Mouse (Mus musculus): ENCODE measurements around the gene Sst. TPM values are rescaled to one million over a fixed set of nuclear protein-coding genes. Genes with fewer than 3 reads are reported as not detected.

Gene Sst
- 278 TPM in 2 replicates for polyA plus RNA-seq (2014; fragmentation: Nextera tagmentation; extraction: Ambion mirVana)

- no peaks in the 10 kb centered on the region for H3K36me3 ChIP-seq (replicated peaks; ENCODE audit: control insufficient read depth, insufficient read depth)
- peak within 1 kb of the TSS; percentile 56 for H3K9ac ChIP-seq
- peak within 1 kb of the TSS; percentile 55 for H3K4me2 ChIP-seq (replicated peaks)
- peak within 1 kb of the TSS; percentile 34 for H3K4me3 ChIP-seq (replicated peaks; ENCODE audit: low read length)
- H3K27me3 ChIP-seq (ENCODE audit: control insufficient read depth, insufficient read depth, low read length) = peaks cover 29% of the 10 kb centered on the region
- WGBS = 4% methylated on average over 26 of the region's 26 CpGs
- H3K4me1 ChIP-seq (replicated peaks; ENCODE audit: control insufficient read depth, insufficient read depth, low read length) = peaks cover 10% of the 10 kb centered on the region; the same call in 1 of the 2 replicates
- H3K9me3 ChIP-seq (ENCODE audit: control insufficient read depth, low read length) = no peaks in the 10 kb centered on the region
- peak within 1 kb of the TSS; percentile 51 for H3K27ac ChIP-seq
- 0 out of 2 replicates have a peak, but pooled peaks have one; percentile 43 for ATAC-seq (ENCODE audit: low FRiP score)
- DNase-seq (ENCODE audit: low spot score) = peak; percentile 38
Observed at GRCm38 (mm10) chr16:23890636-23891035, at the start of gene Sst. Gene Sst, minus strand, starts transcription at chr16:23890958.

DNA sequence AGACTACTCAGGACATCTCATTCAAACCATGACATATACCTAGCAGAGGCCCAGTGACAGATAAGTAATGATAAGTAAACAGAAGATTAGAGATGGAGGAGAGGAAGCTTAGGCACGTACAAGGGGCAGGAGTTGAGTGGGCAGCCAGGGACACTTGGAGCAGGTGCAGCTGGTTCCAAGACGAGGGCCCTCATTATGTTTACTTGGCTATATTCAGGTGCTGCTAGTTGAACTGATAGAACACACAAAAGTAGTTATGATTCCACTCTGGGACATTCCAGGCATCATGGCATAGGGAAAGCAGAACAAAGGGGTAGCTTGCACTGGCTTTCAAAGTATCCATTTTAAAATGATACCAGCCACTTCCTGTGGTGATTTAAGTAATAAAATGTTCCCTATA, 43.6 kb upstream of the Sst start:
- no peaks in the 10 kb centered on the region for H3K4me1 ChIP-seq (replicated peaks; ENCODE audit: control insufficient read depth, insufficient read depth, low read length)
- WGBS = 85% methylated on average over 2 of the region's 2 CpGs
- ATAC-seq (ENCODE audit: low FRiP score) (no peak), DNase-seq (ENCODE audit: low spot score) (no peak)
- no peaks in the 10 kb centered on the region for H3K36me3 ChIP-seq (replicated peaks; ENCODE audit: control insufficient read depth, insufficient read depth)
- no peak overlapping the region for H3K4me2 ChIP-seq (replicated peaks)
- H3K4me3 ChIP-seq (replicated peaks; ENCODE audit: low read length) = no peak overlapping the region
- no peaks in the 10 kb centered on the region for H3K9me3 ChIP-seq (ENCODE audit: control insufficient read depth, low read length)
- H3K27me3 ChIP-seq (ENCODE audit: control insufficient read depth, insufficient read depth, low read length) = no peaks in the 10 kb centered on the region
- H3K9ac ChIP-seq = no peak overlapping the region
- no peak overlapping the region for H3K27ac ChIP-seq

DNA sequence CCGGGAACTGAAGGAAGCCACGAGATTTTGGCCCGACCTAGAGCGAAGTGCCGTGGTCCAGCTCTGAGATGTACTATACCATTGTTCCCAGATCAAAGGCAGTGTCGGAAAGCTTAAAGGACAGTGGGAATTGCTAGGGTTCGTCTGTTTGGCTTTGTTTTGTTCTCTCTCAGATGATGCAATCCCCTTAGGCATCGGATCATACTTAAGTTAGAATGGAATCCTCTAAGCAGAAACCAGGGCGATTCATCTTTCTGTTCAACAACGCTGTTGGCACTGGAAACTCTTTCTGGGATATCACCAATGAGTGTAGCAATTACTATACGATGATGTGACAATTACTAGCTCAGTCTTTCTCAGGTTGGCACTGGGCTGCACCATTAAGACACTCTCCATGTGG, 41.5 kb upstream of the Sst start, which contains the start of gene Rtp2:
Gene Rtp2, minus strand, starts transcription at position 101 of the 400 bp plus-strand sequence.
- H3K36me3 ChIP-seq (replicated peaks; ENCODE audit: control insufficient read depth, insufficient read depth) = no peaks in the 10 kb centered on the region
- H3K27ac ChIP-seq = no peak within 1 kb of the TSS
- ATAC-seq (ENCODE audit: low FRiP score) (no peak), DNase-seq (ENCODE audit: low spot score) (no peak)
- H3K4me1 ChIP-seq (replicated peaks; ENCODE audit: control insufficient read depth, insufficient read depth, low read length) = no peaks in the 10 kb centered on the region
- no peak within 1 kb of the TSS for H3K4me3 ChIP-seq (replicated peaks; ENCODE audit: low read length)
- H3K27me3 ChIP-seq (ENCODE audit: control insufficient read depth, insufficient read depth, low read length) = no peaks in the 10 kb centered on the region
- WGBS = 73% methylated on average over 11 of the region's 11 CpGs
- H3K9ac ChIP-seq = no peak within 1 kb of the TSS
- H3K4me2 ChIP-seq (replicated peaks) = no peak within 1 kb of the TSS
- H3K9me3 ChIP-seq (ENCODE audit: control insufficient read depth, low read length) = no peaks in the 10 kb centered on the region

DNA sequence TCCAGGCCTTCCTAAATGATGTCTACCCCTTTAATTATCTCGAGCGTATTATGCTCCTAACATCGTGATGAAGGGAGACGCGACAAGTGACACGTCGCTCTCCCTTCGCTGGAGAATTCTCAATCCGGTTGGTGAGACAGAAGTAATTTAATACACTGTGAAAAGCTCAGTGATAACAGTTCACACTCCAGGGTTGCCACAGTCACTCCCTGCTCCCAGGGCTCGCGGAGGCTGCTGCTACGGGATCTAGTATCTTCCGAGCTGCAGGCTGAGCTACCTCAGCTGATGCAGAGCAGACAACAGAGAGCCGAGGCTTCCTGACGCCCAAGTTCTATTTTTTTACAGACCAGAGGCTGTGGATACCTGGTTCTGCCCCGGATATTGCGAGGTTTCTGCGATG, 40.5 kb upstream of the Sst start:
- H3K27ac ChIP-seq = no peak overlapping the region
- no peaks in the 10 kb centered on the region for H3K4me1 ChIP-seq (replicated peaks; ENCODE audit: control insufficient read depth, insufficient read depth, low read length)
- H3K9me3 ChIP-seq (ENCODE audit: control insufficient read depth, low read length) = no peaks in the 10 kb centered on the region
- no peak overlapping the region for H3K4me2 ChIP-seq (replicated peaks)
- H3K27me3 ChIP-seq (ENCODE audit: control insufficient read depth, insufficient read depth, low read length) = no peaks in the 10 kb centered on the region
- H3K36me3 ChIP-seq (replicated peaks; ENCODE audit: control insufficient read depth, insufficient read depth) = no peaks in the 10 kb centered on the region
- 77% methylated on average over 18 of the region's 18 CpGs for WGBS
- H3K9ac ChIP-seq = no peak overlapping the region
- DNase-seq (ENCODE audit: low spot score) (no peak), ATAC-seq (ENCODE audit: low FRiP score) (no peak)
- no peak overlapping the region for H3K4me3 ChIP-seq (replicated peaks; ENCODE audit: low read length)

DNA sequence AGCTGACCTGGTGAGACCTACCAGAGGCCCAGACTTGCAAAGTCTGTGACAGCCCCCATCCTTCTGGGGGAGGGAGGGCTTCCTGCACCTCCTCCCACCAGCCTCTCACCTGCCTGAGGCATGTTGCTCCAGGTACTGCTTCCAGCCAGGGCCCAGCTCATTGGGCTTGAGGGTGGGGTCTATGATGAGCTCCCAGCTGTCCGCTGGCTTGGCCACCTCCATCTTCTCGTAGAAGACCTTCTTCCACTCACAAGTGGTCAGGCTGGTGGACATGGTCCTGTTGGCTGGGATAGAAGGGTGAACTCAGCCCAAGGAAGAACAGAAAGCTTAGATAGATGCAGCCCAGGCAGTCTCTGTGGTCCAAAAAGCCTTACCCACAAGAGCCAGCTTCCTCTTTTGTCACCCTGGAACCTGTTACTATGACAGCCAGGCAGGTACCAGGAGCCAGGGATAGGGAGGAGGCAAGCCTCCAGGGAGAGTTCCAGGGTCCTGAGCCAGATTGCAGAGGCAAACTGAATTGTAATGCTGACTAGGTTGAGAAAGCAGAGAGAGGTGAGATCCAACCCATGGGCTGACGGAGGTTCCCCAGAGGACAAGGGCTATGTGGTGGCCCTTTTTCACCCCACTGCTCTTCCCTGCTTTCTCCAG, 39.8 kb upstream of the Sst start:
- no peak overlapping the region for H3K4me3 ChIP-seq (replicated peaks; ENCODE audit: low read length)
- DNase-seq (ENCODE audit: low spot score) (no peak), ATAC-seq (ENCODE audit: low FRiP score) (no peak)
- no peaks in the 10 kb centered on the region for H3K27me3 ChIP-seq (ENCODE audit: control insufficient read depth, insufficient read depth, low read length)
- no peak overlapping the region for H3K27ac ChIP-seq
- no peak overlapping the region for H3K4me2 ChIP-seq (replicated peaks)
- H3K9me3 ChIP-seq (ENCODE audit: control insufficient read depth, low read length) = no peaks in the 10 kb centered on the region
- no peaks in the 10 kb centered on the region for H3K4me1 ChIP-seq (replicated peaks; ENCODE audit: control insufficient read depth, insufficient read depth, low read length)
- H3K36me3 ChIP-seq (replicated peaks; ENCODE audit: control insufficient read depth, insufficient read depth) = no peaks in the 10 kb centered on the region
- H3K9ac ChIP-seq = no peak overlapping the region
- WGBS = 95% methylated on average over 3 of the region's 3 CpGs

DNA sequence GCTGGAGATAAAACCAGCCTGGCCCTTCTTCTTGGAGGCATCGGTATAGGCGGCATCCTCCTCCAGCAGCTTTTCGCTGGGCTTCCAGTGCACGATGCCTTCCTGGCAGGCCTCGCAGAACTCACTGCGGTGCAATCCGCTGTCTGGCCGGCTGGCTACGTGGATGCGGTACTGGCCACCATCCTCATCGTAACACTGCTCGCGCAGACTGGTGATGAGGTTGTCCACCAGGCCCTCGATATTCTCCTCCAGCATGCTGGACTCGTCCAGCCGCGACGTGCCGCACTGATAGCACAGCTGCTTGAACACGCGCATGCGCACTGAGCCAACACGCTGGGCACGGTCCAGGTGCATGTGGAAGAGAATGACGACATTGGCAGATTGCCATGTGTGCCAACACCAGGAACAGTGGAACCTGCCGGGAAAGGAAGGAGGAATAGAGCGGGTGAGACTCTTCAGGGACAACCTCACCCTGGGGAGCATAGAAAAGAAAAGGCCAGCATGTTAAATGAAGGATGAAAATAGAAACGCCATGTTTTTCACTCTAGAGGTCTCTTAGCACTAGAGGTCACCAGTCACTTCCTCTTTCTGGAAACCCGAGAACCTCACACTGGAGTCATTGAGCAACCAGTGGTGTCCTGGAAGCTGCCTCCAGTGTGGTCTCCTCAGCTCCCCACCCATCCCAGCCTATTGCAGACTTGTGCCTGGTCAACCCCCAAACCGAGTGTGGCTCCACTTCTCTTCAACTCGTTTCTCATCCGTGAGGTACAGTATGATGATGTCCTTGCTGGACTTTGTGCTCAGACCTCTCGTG, 36.8 kb upstream of the Sst start:
- H3K36me3 ChIP-seq (replicated peaks; ENCODE audit: control insufficient read depth, insufficient read depth) = no peaks in the 10 kb centered on the region
- H3K9ac ChIP-seq = no peak overlapping the region
- H3K27ac ChIP-seq = no peak overlapping the region
- H3K4me3 ChIP-seq (replicated peaks; ENCODE audit: low read length) = no peak overlapping the region
- no peaks in the 10 kb centered on the region for H3K4me1 ChIP-seq (replicated peaks; ENCODE audit: control insufficient read depth, insufficient read depth, low read length)
- no peaks in the 10 kb centered on the region for H3K27me3 ChIP-seq (ENCODE audit: control insufficient read depth, insufficient read depth, low read length)
- DNase-seq (ENCODE audit: low spot score) (no peak), ATAC-seq (ENCODE audit: low FRiP score) (no peak)
- H3K4me2 ChIP-seq (replicated peaks) = no peak overlapping the region
- WGBS = 91% methylated on average over 32 of the region's 33 CpGs
- H3K9me3 ChIP-seq (ENCODE audit: control insufficient read depth, low read length) = no peaks in the 10 kb centered on the region

DNA sequence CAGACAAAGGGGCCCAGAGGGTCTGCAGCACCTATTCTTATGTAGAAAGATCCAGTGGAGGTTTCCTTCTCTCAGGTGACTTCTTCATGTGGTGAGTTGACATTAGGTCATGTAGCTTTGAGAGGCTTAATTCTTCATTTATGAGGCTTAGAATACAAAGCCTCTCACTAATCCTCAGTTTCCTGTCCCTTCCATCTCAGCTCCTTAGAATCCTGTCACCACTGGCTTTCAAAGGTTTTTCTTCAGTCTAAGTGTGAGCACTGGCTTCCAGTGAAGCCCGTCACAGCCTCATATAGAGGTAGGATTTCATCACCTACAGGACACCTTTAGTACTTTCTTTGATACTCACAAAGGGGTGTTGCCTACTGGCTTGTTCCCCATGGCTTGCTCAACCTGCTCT, 32.1 kb upstream of the Sst start:
- H3K4me1 ChIP-seq (replicated peaks; ENCODE audit: control insufficient read depth, insufficient read depth, low read length) = no peaks in the 10 kb centered on the region
- no peaks in the 10 kb centered on the region for H3K9me3 ChIP-seq (ENCODE audit: control insufficient read depth, low read length)
- H3K27me3 ChIP-seq (ENCODE audit: control insufficient read depth, insufficient read depth, low read length) = no peaks in the 10 kb centered on the region
- DNase-seq (ENCODE audit: low spot score) = no peak
- ATAC-seq (ENCODE audit: low FRiP score) = no peak
- WGBS = 100% methylated on average over 1 of the region's 1 CpGs
- no peak overlapping the region for H3K27ac ChIP-seq
- no peak overlapping the region for H3K4me2 ChIP-seq (replicated peaks)
- H3K4me3 ChIP-seq (replicated peaks; ENCODE audit: low read length) = no peak overlapping the region
- no peaks in the 10 kb centered on the region for H3K36me3 ChIP-seq (replicated peaks; ENCODE audit: control insufficient read depth, insufficient read depth)
- H3K9ac ChIP-seq = no peak overlapping the region

GRCm38 (mm10) chr16:23921697-23922096, 30.9 kb upstream of the Sst start:
- no peak overlapping the region for H3K4me3 ChIP-seq (replicated peaks; ENCODE audit: low read length)
- no peaks in the 10 kb centered on the region for H3K9me3 ChIP-seq (ENCODE audit: control insufficient read depth, low read length)
- no peak overlapping the region for H3K9ac ChIP-seq
- no peak overlapping the region for H3K27ac ChIP-seq
- no peak overlapping the region for H3K4me2 ChIP-seq (replicated peaks)
- WGBS = 78% methylated on average over 5 of the region's 5 CpGs
- H3K27me3 ChIP-seq (ENCODE audit: control insufficient read depth, insufficient read depth, low read length) = no peaks in the 10 kb centered on the region
- no peaks in the 10 kb centered on the region for H3K4me1 ChIP-seq (replicated peaks; ENCODE audit: control insufficient read depth, insufficient read depth, low read length)
- DNase-seq (ENCODE audit: low spot score) (no peak), ATAC-seq (ENCODE audit: low FRiP score) (no peak)
- no peaks in the 10 kb centered on the region for H3K36me3 ChIP-seq (replicated peaks; ENCODE audit: control insufficient read depth, insufficient read depth)

DNA sequence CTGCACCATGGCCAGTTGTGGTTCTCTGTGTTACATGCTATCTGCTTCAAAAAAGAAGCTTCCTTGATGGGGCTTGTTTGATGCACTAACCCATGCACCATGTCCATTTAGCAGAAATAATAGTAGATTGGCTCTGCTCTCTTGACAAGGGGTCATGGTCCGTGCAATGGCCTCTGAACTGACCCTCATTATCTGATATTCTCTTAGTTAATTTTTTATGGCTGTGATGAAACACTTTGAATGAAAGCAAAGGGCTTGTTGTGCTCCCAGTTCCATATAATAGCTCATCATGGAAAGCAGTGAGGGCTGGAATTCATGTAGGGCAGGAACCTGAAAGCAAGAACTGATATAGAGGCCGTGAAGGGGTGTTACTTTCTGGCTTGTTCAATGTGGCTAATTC, 28.7 kb upstream of the Sst start:
- Histone ChIP-seq H3K4me2 (replicated peaks) (no peak overlapping the region), H3K4me1 (replicated peaks; ENCODE audit: control insufficient read depth, insufficient read depth, low read length) (no peaks in the 10 kb centered on the region), H3K4me3 (replicated peaks; ENCODE audit: low read length) (no peak overlapping the region), H3K27ac (no peak overlapping the region), H3K9ac (no peak overlapping the region), H3K9me3 (ENCODE audit: control insufficient read depth, low read length) (no peaks in the 10 kb centered on the region), H3K27me3 (ENCODE audit: control insufficient read depth, insufficient read depth, low read length) (no peaks in the 10 kb centered on the region), H3K36me3 (replicated peaks; ENCODE audit: control insufficient read depth, insufficient read depth) (no peaks in the 10 kb centered on the region)
- no peak for ATAC-seq (ENCODE audit: low FRiP score)
- WGBS = 81% methylated on average over 2 of the region's 2 CpGs
- DNase-seq (ENCODE audit: low spot score) = no peak
